Mouse (Mus musculus) adrenal gland, adult 2 months (tissue): ENCODE data around the gene Gcnt7. TPM values are rescaled to one million over a fixed set of nuclear protein-coding genes. Genes with fewer than 3 reads are reported as not detected.
A peak's percentile ranks its signal among the peaks of the same experiment; 100 is the strongest.

ENCODE experiments used
- DNase-seq: peaks from one replicate; pipeline ENCODE4 v3.0.0; 2021
- long read RNA-seq: library from polyadenylated mRNA; stranded (forward); transcript quantifications from one replicate; pipeline ENCODE4 v2.0.0, GENCODE M21; 2021
- polyA plus RNA-seq: library from polyadenylated mRNA; depleted of rRNA; stranded (reverse); fragments of >200 nt; gene quantifications from 2 replicates; pipeline ENCODE4 v1.2.3, GENCODE M21; 2012; rRNA removed
- total RNA-seq, 2 experiments: library from RNA; stranded (reverse); gene quantifications; 2 replicates each; pipeline ENCODE4 v1.2.3; 2021

Gene Gcnt7
- total RNA-seq = not detected
- not detected in 2 replicates for polyA plus RNA-seq
- long read RNA-seq, partial matches to known transcripts = 0 of 1 reads
- long read RNA-seq, other reads (novel, unspliced or antisense) = 1 of 1 reads

- DNase-seq = no peak
Measured at GRCm38 (mm10) chr2:172458496-172458895, at the start of gene Gcnt7. Gene Gcnt7 (minus strand): TSS chr2:172458596.

DNA sequence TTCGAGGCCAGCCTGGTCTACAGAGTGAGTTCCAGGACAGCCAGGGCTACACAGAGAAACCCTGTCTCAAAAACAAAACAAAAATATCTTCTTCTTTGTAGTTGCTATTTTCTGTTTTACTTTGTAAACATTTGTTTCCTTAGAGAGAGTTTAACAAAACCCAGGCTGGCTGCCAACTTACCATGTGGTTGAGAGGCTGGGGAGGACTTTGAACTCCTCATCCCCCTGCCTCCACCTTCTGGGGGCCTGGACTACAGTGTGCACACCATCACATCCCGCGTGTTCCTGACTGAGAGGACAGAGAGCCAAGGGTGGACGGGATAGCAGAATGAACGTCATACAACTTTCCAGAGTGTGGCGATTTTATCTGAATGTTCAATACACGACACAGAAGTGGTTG lies 47.7 kb upstream of the Gcnt7 start:
- no peak for DNase-seq

GRCm38 (mm10) chr2:172502168-172502567 lies 43.8 kb upstream of the Gcnt7 start:
- DNase-seq = no peak

GRCm38 (mm10) chr2:172501341-172501740 lies 42.9 kb upstream of the Gcnt7 start:
- DNase-seq = peak; percentile 20

DNA sequence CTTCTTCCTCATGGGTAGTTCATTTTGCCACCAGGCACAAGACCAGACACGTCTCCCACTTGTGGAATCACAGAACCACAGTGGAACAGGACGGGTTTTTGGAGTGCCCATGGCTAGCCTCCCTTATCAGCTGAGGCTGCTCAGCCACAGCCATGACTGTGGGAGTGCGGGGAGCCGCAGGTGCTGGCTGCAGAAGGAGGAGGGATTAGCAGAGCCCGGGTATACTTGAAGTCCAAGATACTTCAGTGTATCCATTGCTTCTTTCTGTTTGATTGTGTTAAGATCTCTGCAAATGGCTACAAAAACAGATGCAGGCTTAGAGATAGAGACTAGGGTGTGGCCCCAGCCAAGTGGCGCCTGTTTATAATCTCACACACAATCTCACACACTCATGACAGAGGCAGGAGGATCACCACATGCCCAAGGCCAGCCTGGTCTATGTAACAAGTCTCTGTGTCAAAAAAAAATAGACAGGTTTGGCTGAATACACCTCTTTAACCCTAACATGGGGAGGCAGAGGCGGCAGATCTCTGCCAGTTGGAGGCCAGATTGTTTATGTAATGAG lies 42.4 kb upstream of the Gcnt7 start:
- no peak for DNase-seq

DNA sequence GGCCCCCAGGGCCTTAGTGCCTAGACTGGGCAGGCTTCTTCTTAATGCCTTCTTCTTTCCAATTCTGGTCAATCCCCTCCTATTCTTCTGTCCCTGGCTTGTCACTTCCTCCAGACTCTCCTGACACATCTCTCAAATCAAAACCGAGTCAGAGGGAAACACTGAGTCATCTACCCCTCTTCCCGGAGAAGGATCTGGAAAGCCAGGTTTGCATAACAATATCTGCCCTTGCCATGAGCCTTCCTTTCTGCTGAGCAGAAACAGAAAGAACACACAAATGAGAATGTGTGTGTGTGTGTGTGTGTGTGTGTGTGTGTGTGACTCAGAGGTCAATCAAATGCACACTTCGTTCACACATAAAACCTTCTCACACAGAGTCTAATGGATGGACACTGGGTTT lies 40.4 kb upstream of the Gcnt7 start:
- DNase-seq = peak; percentile 53

DNA sequence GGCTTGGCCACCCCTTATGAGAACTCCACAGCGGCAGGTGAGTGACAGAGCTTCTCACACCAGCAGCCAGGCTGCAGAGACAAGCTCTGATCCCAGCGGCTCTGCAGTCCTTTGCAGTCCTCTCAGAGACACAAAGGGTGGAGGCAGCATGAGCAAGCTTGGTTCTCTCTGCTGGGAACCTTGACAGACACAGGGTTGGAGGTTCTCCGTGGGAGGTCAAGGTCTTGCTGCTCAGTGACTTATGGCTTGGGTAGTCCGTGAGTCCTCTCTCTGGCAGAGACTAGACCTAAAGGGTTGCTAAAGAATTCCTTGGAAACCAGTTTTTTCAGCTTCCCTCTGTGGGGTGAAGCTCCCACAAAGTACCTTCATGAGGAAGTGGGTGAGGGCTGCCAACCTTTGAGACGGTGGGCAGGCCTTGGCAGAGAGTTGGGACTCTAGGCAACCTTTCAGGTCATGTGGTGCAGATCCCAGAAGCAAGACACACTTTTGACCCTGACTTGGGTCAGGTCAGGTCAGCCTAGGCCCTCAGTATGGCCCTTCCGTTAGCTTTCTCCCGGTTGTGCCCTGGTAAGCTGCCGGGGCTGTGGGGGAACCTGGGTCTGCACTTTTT lies 38.4 kb upstream of the Gcnt7 start:
- DNase-seq = peak; percentile 74

- DNase-seq = no peak
Measured at GRCm38 (mm10) chr2:172484696-172485370, 26.4 kb upstream of the Gcnt7 start.

GRCm38 (mm10) chr2:172483766-172484413 lies 25.5 kb upstream of the Gcnt7 start:
- no peak for DNase-seq

DNA sequence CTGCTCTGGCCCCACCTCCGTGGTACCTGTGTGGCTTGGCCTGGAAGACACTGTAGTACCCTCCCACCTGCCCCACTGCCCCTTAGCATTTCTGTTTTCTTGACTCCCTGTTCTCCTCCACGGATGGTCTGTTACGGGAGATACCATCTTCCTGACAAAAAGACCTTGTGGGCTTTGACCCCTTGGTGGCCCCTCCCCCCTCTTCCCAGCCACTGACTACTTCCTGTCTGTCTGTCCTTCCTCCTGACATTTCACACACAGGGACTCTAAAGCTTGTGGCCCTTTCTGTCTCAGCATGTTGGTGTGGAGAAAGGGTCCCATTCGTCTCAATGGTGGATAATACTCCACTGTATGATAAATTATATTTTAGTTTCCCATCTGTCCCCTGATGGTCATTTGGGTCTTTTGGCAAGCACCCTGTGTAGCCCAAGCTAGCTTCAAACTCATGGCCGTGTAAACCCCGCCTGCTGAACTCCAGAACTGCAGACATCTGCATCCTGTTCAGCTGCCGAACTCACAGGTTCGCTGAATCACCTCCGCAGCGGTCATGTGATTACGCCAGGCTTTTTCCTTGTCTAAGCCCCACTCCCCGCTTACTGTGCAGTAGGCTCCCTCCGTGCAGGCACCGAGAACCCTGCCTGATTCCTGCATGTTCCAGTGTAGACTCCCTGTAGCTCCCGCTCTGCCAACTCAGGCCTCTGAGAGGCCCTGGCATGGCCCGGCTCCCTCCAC lies 23.4 kb upstream of the Gcnt7 start:
- no peak for DNase-seq

GRCm38 (mm10) chr2:172480296-172480695 lies 21.9 kb upstream of the Gcnt7 start:
- DNase-seq = no peak

GRCm38 (mm10) chr2:172477860-172478259 lies 19.5 kb upstream of the Gcnt7 start:
- DNase-seq = peak; percentile 34

DNA sequence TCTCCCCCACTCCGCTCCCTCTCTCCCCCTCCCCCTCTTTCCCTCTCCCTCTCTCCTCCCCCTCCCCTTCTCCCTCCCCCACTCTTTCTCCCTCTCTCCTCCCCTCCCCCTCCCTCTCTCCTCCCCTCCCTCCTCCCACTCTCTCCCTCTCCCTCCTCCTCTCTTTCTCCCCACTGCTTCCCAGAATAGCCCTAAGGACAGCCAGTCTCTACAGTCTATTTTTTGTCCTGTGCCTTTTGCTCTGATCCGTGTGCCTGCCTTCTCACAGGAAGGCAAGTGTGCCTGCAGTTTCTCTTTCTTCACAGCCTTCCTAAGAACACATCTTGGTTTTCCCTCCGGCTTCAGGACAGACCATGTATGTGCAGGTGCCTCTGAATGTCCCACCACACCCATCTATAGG lies 19.0 kb upstream of the Gcnt7 start:
- DNase-seq = no peak

- no peak for DNase-seq
Measured at GRCm38 (mm10) chr2:172476707-172477260, 18.4 kb upstream of the Gcnt7 start.

DNA sequence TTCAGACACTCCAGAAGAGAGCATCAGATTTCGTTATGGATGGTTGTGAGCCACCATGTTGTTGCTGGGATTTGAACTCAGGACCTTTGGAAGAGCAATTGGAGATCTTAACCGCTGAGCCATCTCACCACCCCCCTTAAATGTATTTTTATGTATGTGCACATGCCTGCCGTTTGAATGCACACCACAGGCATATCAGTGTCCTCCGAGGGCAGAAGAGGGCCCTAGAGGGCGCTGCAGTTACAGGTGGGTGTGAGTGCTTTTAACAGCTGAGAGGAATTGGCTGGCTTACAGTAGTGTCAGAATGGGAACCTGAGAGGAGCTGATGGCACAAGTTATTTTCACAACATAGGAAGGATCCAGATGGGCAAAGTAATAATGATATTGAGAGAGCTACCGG lies 16.6 kb upstream of the Gcnt7 start:
- peak; percentile 27 for DNase-seq

GRCm38 (mm10) chr2:172473591-172473990 lies 15.2 kb upstream of the Gcnt7 start:
- DNase-seq = no peak

DNA sequence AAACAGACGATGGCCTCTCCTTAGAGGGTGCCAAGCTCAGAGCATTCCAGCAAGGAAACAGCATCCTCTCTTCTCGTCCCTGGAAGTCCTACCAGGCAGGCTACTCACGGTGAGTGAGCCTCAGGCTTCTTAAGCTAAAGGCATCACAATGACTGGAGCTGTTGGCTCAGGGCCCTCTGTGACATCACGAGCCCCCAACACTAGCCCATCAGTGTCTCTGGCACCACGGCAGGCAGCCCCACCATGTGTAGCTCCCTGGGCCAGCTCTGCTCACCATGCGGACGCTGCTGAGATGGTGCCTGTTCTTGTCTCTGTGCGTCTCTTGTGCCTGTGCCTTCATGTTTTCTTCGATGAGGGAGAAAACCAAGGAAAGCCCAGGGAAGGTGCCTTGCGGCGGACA lies 13.9 kb upstream of the Gcnt7 start, which contains the start of gene Fam209:
Fam209 (plus strand) TSS at position 203 of the 400 bp plus-strand sequence.
- no peak for DNase-seq

DNA sequence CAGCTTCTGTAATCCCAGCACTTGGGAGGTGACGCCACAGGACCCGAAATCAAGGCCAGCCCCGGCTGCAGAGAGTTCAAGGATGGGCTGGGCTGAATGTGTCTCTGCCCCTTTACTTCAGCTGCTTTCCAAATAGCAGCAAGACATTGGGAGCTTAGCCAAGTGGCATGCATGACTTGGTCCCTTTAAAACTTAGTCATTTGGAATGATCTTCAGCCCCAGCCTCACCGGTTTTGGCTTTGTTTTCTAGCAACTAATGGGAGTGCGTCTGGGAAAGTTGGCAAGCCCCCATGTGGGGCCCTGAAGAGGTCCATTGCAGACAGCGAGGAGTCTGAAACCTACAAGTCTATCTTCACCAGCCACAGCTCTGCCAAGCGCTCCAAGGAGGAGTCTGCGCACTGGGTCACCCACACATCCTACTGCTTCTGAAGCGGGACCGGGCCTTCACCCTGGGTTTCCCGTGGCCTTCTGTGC lies 10.0 kb upstream of the Gcnt7 start:
- peak; percentile 90 for DNase-seq

DNA sequence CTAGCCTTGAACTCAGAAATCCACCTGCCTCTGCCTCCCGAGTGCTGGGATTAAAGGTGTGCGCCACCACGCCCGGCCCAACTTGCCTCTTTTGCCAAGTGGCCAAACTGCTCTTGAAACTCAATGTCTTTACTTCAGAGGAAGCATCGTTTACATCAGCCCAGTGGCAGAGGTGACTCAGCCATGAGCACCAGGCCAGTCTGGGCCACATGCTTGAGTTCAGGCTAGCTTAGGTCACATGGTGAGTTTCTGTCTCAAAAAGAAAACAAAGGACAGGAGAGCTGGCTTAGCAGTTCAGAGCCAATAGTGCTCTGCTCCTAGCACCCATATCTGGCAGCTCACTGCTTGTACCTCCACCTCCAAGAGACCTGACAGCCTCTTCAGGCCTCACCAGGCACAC lies 8.8 kb upstream of the Gcnt7 start:
- peak; percentile 74 for DNase-seq

DNA sequence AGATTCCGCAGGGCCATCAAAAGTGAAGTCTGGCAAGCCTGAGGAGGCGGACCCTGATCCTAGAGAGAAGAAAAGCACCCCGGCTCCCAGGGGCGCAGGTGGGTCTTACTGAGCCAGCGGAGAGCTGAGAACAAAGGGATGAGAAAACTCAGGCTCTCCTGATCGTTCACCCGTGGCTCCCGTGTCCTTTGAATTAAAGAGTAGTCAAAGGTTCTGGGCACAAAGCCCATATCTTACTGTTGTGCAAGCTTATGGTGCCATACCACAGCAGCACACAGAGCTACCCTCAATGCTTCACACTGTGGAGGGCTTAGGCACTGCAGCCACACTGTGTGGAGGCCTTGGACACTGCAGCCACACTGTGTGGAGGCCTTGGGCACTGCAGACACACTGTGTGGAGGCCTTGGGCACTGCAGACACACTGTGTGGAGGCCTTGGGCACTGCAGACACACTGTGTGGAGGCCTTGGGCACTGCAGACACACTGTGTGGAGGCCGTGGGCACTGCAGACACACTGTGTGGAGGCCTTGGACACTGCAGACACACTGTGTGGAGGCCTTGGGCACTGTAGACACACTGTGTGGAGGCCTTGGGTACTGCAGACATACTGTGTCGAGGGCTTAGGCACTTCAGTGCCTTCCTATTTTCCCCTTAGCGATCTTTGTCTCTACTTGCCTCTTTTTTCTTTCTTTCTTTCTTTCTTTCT lies 8.2 kb upstream of the Gcnt7 start:
- DNase-seq = peak; percentile 74

GRCm38 (mm10) chr2:172462813-172463212 lies 4.4 kb upstream of the Gcnt7 start:
- DNase-seq = no peak
